Mouse (Mus musculus) spleen, adult 12 weeks (tissue): ENCODE measurements at regions not wholly inside any gene's neighbourhood (a gene's known extent, or its start where the extent isn't known, plus 50 kb on each side); places are given as distances from the start of the nearest gene placed in this dataset.

Source experiments
- DNase-seq: peaks from one replicate; pipeline ENCODE4 v3.0.0; 2022; ENCODE audit warnings: low spot score

DNA sequence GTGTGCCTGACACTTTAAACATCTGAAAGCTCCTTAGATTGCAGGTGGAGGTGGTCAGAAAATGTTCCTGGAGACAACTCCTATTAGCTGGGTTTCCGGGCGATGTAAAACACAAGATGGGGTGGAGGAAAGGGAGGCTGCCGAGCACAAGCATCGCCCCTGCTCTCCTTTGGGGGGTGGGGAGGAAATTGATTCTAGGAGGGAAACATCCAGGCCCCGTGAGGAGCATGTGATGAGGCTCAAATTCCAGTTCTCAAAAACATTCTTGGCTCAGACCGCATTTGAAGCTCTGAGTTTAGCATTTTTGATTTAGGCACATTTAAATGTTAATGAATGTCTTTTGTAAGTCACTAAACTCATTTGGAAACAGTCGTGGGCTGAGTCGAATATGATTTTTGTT lies 105.5 kb downstream of the Rpl14 start:
- DNase-seq, result no peak

DNA sequence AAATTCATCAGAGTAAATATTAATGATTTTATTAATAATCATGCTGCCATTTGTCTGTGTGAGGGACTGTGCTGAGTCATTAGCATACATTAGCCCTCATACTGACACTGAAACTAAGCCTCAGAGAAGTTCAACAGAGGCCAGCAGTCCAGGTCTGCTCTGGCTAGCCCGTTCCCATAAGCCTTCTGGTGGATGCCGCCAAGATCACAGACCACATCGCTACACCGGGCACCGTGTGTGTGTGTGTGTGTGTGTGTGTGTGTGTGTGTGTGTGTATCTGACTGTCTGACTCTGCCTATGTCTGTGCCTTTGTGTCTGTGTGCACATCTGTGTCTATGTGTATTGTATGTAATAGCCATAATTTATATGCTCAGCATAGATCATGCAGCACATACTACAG lies 106.0 kb downstream of the Rpl14 start:
- no peak for DNase-seq

DNA sequence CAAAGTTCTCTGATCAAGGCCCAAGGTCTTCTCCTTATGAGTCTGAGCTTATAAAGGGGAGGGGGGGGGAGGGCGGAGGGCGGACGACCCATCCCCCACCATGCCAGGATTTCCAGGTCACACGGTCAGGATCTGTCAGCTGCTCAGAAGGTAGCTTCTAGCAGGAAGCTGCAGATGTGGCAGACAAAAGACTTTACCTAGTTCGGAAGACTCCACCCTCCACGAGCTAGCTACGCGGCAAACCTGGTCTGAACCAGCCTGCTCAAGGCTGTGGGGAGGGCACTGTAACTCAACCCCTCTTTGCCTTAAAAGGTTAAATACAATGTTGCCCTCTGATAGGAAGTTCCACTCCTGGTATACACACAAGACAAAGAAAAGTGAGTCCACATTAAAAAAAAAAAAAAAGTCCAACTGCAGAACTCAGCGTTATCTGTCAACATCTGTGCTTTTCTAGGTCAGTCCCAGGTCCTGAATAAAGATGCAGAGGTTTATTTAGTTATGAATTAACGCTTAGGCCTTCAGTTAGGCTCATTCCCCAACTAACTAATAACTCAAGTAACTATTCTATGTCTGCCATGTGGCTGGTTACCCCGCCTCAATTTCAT lies 108.7 kb downstream of the Rpl14 start:
- no peak for DNase-seq

DNA sequence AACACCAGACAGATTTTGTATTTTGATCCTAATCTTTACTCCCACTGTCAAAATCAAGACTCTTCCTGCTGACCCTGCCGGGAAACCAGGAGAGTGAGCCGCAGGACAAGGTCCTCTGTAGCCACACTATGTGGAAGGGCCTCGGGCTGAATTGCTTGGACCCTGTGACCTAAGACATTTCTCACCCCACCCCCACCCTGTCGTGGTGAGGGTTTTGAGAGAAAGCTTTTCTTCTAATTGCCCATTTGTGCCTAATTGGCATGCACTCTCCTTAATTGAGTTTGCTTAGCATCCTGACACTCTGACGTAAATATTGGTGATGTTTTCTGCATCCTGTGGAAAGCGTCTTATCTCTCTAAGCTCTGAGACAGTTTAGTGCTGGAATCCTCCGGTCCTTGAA lies 110.2 kb downstream of the Rpl14 start:
- no peak for DNase-seq

DNA sequence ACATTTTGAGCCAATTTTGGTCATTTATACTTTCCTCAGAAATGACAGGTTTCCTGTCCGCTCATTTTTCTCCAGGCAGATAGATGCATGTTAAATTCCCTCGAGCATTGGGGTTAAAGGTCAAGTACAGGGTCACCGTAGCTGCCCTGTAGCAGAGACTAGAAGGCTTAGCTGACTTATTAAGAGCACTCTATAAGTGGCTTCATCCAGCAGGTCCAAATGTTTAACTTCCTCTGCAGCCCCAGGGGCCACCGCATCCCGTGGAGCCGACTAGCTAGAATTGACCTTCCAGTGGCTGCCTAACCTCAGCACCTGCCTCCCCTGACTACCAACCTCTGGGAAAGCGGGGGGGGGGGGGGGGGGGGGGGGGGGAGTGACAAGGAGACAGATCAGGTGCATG lies 114.7 kb downstream of the Rpl14 start:
- no peak for DNase-seq

DNA sequence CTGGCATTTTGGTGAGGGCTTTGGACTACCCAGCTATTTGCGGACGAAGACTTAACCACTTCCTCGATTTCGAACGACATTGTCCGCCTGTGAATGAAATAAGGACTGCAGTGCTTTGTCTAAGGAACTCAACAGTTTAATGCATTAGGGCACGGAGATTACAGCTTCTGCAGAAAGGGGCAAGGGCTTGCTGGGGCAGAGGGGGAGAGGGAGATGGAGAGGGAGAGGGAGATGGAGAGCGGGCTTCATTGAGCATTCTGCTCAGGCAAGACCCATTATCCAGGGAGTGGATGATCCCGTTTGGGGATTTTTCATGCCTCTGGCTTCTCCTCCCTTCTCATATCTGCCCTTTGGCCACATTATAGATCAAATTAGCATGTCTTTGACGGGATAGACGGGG lies 117.8 kb downstream of the Rpl14 start:
- DNase-seq, result no peak

DNA sequence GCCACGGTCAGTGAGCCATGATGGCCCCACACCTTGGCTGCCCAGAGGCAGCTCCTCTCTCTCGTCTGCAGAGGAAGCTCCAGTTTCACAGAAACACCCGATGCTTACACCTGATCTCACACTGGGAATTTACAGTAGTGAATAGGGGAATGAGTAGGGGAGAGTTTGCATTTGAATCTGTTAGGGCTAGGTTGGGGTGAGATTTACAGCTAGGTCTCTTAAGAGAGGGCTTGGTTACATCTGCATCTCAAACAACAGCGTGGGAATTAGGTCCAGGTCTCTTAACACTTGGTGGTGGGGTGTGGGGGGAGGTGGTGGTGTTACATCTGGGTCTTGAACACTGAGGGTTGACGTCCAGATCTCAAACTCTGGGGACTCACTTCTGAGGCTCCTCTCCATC lies 119.3 kb downstream of the Rpl14 start:
- DNase-seq, result no peak

DNA sequence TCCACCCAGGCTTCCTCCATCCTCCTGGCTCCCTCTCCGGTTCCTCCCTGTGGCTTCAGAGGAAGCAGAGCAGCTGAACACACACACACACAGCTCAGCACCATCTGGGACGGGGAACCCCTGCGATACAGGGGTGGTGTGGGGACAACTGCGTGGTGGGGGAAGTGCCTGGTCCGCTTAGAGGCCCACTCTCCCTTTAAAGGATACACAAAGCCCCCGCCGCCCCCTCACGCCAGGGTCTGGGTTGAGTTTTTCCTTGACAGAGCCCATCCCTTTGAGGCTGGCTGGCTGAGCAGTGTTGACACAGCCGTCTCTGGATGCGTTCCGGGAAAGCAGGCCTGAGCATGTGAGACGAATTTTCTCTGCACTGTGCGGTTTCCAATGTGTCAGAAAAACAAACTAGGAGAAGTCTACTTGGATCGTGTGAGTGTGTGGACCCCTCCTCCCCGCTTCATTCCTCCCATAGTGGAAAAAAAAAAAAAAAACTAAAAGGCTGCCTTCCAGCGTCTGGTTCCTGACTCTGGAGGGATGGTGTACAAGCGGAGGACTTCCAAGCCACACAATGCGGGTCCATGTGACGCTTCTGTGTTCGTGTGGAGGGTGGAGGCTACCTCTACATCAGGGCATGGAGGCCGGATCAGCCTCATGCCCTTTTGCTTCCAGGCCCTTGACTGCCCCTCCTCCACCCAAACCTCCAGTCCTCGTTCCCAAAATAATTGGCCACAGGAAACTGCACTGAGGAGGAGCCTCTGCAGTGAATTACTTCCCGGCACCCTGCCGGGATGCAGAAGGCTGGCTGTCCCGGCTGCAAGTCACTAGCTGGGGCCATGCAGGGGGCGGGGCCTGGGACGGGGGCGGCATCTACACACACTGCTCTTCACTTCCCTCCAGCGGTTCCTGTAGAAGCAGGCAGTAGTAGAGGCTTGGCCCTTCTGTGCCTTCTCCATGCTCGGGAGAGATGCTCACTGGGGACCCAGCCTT lies 120.0 kb downstream of the Rpl14 start:
- DNase-seq, result no peak

DNA sequence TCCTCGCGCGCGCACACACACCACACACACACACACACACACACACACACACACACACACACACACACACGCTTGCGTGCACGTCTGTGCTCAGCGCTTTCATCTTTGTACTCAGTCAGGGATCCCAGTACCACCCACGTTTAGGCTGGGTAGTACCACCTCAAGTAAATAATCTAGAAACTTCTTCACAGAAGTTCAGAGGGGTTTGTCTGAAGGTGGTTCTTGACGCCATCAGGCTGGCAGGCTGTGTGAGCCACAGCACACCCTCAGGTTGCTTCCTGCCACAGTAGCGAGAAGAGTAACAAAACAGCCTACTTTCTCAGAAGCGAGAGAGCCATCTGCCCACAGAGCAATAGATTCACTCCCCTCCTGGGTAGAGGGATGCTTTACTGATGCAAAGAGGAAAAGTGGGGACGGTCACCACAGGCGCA lies 120.7 kb downstream of the Rpl14 start:
- no peak for DNase-seq

DNA sequence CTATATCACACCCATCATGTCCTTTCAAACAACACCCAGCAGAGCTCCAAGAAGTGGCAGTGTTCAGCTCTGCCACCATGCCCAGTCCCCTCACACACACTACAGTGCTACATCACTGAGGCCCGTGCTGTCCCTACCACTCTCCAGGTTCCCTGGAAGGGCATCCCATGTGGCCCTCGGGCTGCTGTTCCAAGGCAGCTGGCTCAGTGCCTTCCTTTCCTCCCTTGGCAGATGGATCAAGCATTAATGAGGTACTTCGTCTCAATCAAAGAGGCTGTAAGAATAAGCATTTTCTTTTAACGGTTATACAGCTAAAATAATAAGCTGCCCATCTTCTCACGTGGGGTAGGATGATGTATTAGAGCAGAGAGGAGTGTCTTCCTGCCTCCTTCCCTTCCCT lies 123.2 kb downstream of the Rpl14 start:
- DNase-seq, result no peak

DNA sequence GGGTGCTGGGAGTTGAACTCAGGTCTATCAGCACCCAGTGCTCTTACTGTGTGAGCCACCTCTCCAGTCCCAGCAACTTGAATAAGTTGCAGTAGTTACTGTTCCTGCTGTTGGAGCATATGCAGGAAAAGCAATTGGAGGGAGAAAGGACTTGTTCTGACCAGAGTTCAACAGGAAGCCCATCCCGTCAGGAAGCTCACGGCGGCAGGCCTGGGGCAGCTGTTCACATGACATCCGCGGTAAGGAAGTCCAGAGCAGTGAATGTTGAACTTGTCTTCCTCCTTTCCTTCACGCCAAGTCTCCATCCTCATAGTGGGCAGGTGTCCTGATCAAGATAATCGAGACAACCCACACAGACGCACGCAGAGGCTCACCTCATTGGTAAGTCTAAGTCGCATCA lies 124.7 kb downstream of the Rpl14 start:
- no peak for DNase-seq

DNA sequence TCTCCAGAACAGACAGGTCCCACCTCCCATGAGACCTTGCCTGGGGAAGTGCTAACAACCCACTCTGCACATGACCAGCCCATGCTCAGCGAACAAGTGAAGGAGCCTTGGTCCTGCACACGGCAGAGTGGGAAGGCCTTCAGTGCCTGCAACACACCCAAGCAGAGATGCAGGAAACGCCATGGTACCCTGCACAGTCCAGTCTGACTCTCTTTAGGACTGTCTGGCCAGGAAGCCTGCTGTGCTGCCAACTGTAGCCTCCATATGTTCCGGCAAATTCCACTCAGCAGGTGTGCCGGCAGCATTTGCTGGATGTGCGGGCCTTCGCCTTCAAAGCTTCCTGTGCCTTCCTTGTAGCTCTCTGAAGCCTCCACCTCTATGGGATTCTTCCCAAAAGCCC lies 126.5 kb downstream of the Rpl14 start:
- DNase-seq, result no peak

DNA sequence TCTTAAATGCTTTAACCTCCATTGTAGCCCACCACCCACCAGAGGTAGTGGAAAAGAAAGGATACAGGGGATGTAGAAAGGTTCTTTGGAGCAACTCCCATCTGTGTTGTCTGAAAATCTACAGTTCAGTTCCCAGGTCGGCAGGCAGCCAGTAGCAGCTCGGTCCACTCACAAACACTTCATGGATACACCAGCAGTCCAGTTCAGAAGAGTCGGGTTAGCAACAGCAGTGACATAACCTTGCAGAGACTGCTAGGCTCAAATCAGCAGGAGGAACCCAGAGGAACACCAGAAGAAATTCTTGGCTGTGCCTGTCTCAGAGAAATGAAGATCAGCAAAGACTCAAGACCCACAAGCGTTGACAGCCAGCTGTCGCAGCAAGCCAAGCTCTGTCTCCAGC lies 128.5 kb downstream of the Rpl14 start:
- no peak for DNase-seq

DNA sequence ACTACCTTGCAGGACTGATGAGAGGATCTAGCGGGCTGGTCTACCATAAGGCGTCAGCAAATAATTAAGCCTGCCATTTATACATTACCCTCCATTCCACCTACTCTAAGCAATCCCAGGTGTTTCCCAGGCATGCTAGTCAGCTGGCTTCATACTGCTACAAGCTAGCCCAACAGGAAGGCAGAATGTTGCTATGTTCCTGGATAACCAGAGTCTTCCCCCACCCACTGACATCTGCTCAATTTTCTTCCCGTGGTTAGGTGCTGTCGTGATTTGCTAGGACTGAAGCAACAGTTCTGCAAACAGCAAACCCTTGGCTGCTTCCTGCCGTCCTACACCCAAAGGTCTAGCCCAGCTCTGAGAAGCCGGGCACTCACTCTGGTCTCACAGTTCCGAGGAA lies 131.6 kb downstream of the Rpl14 start:
- DNase-seq, result no peak

DNA sequence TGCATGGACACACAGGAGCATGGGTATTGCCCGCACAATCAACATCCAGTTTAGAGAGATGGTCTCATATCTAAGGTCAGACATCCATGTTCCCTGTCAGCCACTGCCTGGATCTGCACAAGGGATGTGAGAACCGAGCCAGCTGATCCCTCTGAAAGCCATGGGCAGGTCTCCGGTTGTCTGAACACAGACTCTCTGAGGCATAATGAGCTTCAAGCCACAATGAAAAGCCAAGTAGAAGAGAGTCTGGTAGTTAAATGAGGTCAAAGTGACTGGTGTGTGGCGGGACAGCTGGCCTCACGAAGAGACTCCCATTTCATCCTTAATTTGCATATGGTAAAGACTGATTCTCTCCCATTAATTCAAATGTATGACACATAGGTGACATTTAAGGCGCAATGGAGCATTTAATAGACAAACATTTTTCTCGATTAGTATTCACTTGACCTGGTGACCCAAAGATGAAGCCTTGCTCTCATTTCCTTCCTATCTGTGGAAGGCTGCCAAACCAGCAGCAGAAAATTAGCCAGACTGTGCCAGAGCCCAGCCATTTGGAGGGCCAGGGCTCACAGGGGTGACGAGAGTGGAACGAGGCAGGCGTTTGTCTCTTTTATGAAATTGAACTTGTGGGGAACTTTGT lies 132.2 kb downstream of the Rpl14 start:
- DNase-seq, result no peak

DNA sequence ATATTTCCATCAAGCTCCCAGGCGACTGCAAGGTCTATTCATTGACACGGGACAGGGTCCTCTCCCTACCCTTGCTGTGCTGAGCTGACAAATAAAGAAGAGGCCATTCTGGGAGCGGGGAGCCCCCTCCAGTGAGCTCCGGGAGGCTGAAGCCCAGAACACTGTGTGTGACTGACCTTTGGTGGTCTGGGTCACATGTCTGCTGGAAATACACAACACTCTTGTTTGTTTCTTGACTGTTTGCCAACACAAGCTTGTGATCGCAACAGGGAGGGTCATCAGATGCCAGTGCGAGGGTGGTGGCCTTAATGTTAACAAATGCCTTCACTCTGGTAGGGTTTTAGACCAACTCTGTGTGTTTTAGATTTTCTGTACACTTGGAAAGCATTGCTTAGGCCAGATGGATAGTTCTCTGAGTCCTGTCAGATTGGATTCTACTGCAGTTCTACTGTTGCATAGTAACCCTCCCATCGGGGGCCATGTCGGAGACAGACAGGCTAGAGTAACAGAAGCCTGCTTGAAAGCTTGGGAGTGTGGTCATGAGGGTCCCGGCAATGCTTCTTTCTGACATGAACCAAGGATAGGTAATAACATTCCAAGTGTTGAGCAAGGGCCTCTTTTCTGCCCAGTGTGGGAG lies 135.4 kb downstream of the Rpl14 start:
- DNase-seq, result no peak

DNA sequence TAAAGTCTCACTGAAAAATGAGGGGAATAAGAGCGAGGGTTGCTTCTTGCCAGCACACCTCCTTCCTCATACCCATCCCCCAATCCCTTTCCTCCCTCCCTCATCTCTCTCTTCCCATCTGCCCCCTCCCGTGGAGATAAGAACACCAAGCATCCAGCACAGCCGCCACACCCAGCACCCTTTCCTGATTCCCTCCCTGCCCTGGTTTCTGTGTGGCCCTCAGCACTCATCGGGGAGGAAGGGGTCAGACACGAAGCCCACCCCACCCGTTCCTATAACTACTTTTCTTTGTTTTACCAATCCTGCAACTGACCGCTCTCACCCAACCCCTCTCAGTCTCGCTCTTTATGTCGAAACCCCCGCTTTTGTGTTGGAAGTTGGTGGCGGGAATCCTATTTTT lies 137.3 kb downstream of the Rpl14 start:
- DNase-seq, result no peak

DNA sequence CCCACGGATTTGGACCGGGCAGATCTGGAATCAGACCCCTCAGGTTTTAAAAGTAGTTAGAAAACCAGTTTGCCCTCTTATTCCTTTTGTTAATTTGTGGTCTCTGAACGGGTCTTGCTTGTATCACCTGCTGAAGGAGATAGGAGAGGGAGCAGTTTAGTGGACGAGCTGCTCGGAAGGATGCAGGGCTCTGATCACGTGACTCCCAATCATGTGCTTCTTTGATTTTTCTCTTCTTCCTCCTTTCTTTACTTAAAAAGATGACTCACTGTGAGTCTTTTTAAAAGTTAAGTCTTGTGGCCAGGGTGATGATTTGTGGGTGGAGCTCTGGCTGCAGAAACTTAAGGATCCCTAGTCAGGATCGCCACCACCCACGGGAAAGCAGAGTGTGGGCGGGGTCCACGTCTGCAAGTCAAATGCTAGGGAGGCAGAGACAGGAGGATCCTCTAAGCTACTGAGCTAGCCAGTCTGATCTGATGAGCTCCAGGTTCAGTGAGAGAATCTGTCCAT lies 138.0 kb downstream of the Rpl14 start:
- no peak for DNase-seq

DNA sequence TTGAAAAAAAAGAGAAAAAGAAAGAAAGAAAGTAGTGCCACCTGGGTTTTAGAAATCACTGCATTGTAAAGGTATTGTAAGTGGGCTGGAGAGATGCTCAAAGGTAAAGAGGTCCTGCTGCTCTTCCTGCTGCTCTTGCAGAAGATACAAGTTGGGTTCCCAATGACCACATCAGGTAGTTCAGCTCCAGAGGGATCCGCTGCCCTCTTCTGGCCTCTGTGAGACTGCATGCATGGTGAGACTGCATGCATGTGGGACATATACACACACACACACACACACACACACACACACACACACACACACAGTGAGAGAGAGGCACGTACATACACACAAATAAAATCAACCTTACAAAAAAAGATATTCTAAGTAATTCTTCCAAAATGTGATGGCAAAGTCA lies 141.7 kb downstream of the Rpl14 start:
- no peak for DNase-seq

DNA sequence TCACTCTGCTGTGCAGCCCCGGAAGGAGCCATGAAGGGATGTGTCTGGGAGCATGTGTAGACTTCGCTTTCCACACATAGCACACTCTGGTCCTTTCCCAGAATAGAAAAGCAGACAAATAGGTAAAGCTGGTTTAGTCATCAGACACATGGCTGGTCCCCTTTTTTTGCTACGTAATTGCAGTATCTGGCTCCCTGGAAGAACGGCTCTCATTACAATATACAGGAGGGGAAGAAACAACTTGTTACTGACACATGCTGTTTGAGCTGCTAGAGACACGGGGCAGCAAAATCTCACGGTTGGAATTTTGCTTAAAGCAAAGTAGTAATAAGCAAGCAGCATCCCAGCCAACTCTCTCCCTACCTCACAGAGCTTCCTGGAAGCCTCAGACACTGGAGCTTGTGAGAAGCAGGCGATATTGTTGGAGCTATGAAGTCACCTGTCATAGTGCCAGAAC lies 144.4 kb downstream of the Rpl14 start:
- no peak for DNase-seq

DNA sequence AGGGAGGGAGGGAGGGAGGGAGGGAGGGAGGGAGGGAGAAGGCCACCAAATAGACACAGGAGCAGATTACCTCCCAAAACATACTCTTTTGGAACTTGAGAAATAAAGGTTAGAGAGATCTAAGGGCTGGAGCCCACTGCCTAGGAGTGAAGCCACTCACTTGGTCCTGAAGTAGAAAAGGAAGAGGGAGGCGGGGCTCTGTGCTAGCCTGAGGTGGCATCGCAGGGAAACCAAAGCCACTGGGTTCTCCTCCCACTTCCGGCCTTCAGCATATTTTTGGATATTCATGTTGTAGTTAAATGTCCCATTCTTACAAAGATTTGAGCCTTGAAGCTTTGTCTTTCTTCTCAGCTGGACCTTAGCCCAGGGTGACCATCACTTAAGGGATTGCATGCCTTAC lies 147.6 kb downstream of the Rpl14 start:
- no peak for DNase-seq

DNA sequence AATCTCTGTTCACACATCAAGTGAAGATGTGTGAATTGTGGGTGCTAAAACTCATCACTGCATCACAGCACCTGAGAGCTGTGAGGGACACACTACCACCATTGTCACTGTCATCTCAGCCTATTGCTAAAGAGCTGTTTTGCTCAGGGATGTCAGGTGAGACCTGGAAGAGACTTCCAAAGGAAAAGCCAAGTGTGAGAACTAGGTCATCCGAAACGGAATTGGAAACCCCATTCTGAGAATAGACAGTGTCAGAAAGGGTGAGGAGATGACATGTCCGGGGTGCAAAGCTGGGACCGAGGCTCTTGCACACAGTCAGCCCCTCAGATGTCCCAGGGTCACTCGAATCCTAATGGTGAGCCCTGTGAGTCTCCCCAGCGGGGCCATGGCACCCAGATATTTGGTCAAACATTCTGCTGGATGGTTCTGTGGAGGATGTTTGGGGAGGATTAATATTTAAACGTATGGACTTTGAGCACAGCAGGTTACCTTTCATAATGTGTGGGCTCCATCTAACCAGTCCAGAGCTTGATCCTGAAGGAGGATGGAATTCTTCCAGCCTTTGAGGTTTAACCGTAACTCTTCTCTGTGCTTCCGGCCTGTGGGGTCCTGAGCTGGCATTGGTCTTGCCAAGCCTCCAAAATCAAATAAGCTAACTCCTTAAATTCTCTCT lies 150.3 kb downstream of the Rpl14 start:
- no peak for DNase-seq
